Mouse (Mus musculus): ENCODE results near the gene Map6.

Gene Map6

GRCm38 (mm10) chr7:99267251-99267896 is at the start of gene Map6:
Map6 (plus strand) TSS chr7:99267447.
- 3% methylated on average over 34 of the region's 34 CpGs for WGBS

DNA sequence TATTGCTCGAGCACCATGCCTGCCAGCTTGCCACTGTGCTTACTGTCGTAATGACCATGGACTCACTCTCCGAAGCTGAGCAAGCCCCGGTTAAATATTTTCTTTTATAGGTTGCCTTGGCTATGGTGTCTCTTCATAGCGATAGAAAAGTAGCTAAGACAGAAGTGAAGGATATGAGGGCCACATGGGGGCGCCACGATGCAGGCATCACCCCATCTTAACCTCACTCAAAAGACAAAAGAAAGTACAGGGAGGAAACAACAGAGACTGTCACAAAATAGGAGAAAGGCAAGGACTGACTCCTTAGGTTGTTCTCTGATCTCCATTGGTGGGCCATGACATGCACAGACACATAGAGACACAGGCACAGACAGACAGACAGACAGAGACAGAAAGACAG is 43.0 kb upstream of the Map6 start:
- WGBS, result 72% methylated on average over 7 of the region's 7 CpGs

DNA sequence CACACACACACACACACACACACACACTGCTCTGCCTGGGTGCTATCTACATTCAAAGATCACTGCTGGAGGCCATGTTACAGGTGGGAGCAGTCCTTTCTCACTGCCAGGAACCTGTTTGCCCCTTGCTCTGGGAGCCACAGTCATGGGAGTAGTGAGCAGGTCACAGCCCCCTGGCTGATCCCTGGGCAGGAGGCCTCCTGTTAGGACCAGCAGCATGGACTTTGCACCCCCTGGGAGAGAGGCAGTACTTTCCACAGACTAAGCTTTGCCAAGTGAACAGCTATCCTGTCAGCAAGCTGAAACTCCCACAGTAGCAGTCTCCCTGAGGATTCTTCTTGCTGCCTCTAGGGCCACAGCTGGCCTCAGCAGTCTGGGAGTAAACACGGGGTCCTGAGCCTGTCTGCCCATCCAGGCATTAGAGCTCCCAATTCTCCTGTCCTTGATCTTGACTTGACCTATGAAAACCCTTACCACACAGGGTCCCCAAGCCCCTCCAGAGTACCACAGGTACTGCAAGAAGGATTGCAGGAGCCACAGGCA is 42.5 kb upstream of the Map6 start:
- 65% methylated on average over 1 of the region's 1 CpGs for WGBS

GRCm38 (mm10) chr7:99225421-99225820 is 41.8 kb upstream of the Map6 start:
- 83% methylated on average over 6 of the region's 6 CpGs for WGBS

DNA sequence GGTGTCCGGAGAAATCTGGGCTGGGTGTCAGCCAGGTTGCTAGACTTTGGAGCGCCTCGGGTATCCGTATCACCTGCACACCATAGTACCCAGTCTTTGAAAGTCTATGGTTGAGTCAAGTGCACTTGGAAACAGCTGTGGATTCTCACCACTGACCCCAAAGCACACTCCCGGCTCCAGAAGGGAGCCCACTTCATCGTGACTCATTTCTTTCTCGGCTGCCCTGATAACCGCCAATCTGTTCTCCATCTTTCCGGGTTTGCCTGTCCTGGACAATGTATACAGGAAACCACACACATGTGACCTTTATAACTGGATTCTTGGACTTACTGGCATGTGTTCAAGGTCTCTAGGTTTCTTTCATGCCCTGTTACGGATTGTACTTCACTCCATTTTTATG is 40.6 kb upstream of the Map6 start:
- 91% methylated on average over 10 of the region's 10 CpGs for WGBS

DNA sequence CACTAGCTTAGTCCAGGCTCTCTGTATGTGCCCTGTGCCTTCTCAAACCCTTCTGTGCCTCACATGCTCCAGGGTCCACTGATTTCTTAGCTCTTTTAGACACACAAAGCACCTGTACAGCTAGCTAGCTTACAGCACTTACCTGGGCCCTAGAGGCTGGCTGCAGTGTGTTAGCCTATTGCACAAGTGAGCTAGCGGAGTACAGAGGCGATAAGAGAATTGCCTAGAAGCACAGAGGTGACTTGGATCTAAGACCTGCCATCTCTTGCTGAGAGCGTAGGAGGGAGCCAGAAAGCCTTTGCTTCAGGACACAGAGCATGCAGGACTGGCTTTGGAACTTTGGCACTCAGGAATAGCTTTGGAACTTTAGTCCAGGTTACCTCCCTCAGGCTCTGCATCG is 40.0 kb upstream of the Map6 start:
- WGBS, result over 99% methylated on average over 4 of the region's 4 CpGs

- 90% methylated on average over 8 of the region's 8 CpGs for WGBS
Measured at GRCm38 (mm10) chr7:99228825-99229224, 38.4 kb upstream of the Map6 start.

DNA sequence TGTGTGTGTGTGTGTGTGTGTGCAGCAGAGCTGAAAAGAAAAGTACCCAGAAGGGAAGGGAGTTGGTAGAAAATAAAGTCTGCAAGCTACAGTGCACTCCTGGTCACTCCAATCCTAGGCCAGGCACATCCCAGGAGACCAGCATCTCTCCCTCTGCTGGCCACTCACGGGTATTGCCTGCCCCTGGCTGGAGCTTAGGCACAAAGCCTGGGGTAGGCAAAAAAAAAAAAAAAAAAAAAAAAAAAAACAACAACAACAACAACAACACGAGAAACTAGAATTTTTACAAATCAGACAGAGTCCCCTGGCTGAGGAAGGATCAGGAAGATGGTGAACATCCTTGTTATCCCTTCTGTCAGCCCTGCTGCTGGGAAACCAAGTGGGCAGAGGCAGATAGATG is 37.8 kb upstream of the Map6 start:
- 25% methylated on average over 2 of the region's 2 CpGs for WGBS

- 80% methylated on average over 7 of the region's 7 CpGs for WGBS
Measured at GRCm38 (mm10) chr7:99230061-99230747, 37.0 kb upstream of the Map6 start.

GRCm38 (mm10) chr7:99232571-99232970 is 34.7 kb upstream of the Map6 start:
- 71% methylated on average over 6 of the region's 6 CpGs for WGBS

DNA sequence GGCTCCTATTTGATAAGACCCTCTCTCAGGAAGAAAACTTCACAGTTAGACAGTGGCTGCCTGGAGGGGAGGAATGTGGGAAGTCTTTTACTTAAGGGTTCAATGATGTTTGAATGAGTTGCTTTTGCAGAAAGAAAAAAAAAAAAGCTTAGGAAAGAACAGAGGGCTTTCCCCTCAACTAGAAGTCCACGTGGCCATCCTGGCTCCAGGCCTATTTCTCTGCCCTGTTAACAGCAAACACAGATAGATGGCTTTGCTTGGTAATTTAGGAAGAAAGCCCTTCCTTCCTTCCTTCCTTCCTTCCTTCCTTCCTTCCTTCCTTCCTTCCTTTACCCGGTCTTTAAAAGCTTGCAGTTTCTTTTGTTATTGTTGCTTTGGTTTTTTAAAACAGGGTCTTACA is 32.3 kb upstream of the Map6 start:
- WGBS, result 56% methylated on average over 2 of the region's 2 CpGs

DNA sequence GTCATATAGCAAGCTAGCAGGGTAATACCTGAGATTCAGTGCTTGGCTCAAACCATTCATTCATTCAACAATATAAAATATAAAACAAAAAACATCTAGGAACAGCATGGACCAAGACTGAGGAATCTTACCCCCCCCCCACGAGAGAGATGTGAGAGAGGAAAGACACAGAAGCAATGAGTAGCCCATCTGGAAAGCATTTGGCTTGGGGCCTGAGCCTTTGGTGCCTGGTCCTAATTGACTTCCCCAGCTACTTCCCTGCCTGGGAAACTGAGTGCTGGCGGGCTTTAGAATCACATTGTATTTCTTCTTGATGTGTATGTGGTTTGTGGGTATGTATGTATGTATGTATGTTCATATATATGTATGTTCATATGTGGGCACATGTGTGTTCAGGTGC is 31.6 kb upstream of the Map6 start:
- WGBS, result 77% methylated on average over 2 of the region's 2 CpGs

GRCm38 (mm10) chr7:99236888-99237660 is 30.2 kb upstream of the Map6 start:
- WGBS, result 68% methylated on average over 8 of the region's 8 CpGs

GRCm38 (mm10) chr7:99238417-99238816 is 28.8 kb upstream of the Map6 start, which contains the start of gene Mogat2:
Mogat2 (minus strand) TSS chr7:99238619.
- 33% methylated on average over 13 of the region's 13 CpGs for WGBS

GRCm38 (mm10) chr7:99242097-99242496 is 25.1 kb upstream of the Map6 start:
- 99% methylated on average over 11 of the region's 11 CpGs for WGBS

DNA sequence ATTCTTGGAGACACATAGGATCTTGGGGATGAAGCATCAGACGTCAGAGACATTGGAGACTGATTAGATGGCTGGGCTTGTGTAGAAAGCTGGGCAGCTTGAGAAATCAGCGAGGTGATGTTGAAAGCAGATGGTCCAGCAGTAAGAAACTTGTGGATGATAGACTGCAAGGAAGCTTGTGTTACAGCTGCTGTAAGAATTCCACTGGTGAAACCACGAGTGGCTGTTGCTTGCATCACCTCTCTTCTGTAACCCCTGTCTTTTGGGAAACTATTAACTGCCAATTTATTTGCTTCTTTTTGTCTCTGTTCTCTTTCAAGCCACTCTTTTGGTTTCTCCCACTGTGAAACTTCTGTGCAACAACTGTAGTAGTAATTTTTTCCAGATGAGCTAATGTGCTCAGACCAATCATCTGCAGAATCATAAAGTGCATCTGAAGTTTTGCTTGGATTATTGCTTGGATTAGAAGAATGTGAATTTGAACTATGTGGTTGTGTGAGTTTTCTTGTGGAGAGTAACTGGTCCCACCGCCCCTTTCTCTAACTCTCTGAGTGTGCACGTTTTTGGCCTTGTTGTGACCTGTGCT is 19.0 kb upstream of the Map6 start:
- WGBS, result 67% methylated on average over 5 of the region's 5 CpGs

- 2% methylated on average over 39 of the region's 44 CpGs for WGBS
Measured at GRCm38 (mm10) chr7:99248906-99249581, 18.2 kb upstream of the Map6 start.

- WGBS, result 2% methylated on average over 10 of the region's 10 CpGs
Measured at GRCm38 (mm10) chr7:99249582-99249911, 17.7 kb upstream of the Map6 start.

DNA sequence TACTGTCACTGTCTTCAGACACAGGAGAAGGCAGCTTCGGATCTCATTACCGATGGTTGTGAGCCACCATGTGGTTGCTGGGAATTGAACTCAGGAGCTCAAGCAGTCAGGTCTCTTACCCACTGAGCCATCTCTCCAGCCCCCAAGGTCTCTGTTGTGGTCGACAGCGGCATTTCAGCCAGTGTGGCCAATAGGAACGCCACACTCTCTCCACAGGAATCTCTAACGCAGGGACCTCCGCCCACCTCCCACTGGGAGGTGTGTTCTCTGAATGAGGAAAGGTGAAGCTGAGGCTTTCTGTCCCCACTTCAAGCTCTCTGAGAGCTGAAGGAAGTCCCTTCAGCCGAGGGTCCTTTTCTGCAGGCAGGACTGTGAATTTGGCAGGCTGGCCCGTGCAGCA is 16.9 kb upstream of the Map6 start:
- 47% methylated on average over 9 of the region's 9 CpGs for WGBS

GRCm38 (mm10) chr7:99255006-99255405 is 12.2 kb upstream of the Map6 start:
- 60% methylated on average over 7 of the region's 7 CpGs for WGBS

DNA sequence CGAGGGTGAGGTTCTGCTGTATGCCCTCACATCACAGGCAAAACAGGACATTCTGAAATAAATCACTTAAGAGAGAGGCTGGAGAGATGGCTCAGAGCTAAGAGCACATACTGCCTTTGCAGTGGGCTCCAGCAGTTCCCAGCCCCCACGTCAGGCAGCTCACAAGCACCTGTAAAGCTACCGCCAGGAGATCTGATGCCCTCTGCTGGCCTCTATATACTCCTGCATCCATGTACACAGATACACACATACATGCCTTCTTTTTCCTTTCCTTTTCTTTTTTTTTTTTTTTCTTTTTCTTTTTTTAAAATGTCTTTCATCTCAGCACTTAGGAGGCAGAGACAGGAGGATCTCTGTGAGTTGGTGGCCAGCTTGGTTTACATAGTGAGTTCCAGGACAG is 5.3 kb upstream of the Map6 start:
- WGBS, result 59% methylated on average over 3 of the region's 3 CpGs

DNA sequence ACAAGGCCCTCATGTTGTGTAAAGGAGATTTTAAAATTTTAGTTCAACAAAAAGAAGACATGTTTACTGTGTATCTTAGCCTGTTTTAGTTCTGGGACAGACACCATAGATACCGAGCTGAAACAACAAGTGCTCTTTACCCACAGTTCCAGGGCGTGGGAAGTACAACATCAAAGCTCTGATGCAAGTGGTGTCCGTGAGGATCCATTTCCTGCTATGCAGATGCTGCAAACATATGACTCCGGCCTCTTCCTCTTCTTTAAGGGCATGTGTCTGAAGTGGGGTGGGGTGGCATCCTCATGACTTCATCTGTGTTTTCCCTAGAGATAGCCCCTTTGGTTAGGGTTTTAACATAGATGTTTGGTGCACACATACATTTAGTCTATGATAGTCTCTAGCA is 3.7 kb upstream of the Map6 start:
- WGBS, result 60% methylated on average over 4 of the region's 4 CpGs

Measured in cerebral cortex, adult 2 months (tissue).